Mouse (Mus musculus): ENCODE results near the gene Wdr95.

- TF ChIP-seq CTCF (IDR thresholded peaks at IDR 0.05; ENCODE audit: insufficient read depth, low read depth, low read length) (no peak), POLR2A (IDR thresholded peaks at IDR 0.05; ENCODE audit: insufficient read depth, low read depth, low read length) (no peak)
These were observed 18.2 kb upstream of the Wdr95 start for GRCm38 (mm10) chr5:149510323-149510722.

Measured in olfactory bulb, adult 2 months (tissue).